Comparison of ENCODE assay signal across 15 mouse cellular contexts in the genomic region with DNA sequence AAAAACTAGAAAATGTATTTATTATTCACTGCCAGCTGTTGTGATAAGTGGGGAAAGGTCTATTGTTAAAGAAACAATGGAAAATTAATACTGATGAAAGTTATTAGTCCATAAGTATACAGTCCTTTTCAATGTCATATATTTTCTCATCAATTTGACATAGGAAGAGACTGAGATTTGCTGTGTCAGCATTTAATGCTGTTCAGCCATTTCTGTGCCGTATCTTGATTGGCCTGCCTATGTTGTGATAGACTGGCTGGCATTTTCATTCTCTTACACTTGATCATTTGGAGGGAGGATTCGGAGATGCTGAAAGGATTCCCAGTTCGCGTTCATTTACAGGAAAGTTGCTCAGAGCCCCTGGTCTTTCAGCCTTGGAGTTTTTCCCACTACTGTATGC.
"Had no signal": no experiment of that assay in that cellular context is flagged by ENCODE, and none has a peak within 500 bp of the region (broad histone marks: within the 10 kb centered on the region; RNA-seq: fewer than 3 reads in every experiment).

No protein-coding gene starts in this region.

- H3K9ac ChIP-seq: neural tube, embryonic 15.5 days; stomach, embryonic 15.5 days had no signal

- H3K9me3 ChIP-seq: neural tube, embryonic 15.5 days; stomach, embryonic 15.5 days had no signal

- DNase-seq: retina, postnatal 1 day; right cerebral cortex, adult 18-20 months; right cerebral cortex, postnatal 14 days; right cerebral cortex, postnatal 25 days; right cerebral cortex, postnatal 4 days; spleen, adult 18-20 months; thymus, adult 18-20 months; thymus, adult 2 months; thymus, postnatal 14 days; thymus, postnatal 25 days; thymus, postnatal 36 days; thymus, postnatal 4 days had no signal

- H3K27me3 ChIP-seq: neural tube, embryonic 15.5 days; stomach, embryonic 15.5 days had no signal

- H3K4me2 ChIP-seq: neural tube, embryonic 15.5 days; stomach, embryonic 15.5 days had no signal

- H3K4me1 ChIP-seq: neural tube, embryonic 15.5 days; stomach, embryonic 15.5 days had no signal

- H3K4me3 ChIP-seq: neural tube, embryonic 15.5 days; stomach, embryonic 15.5 days had no signal

- H3K27ac ChIP-seq: neural tube, embryonic 15.5 days; stomach, embryonic 15.5 days; stomach, postnatal 0 days had no signal

- H3K36me3 ChIP-seq: neural tube, embryonic 15.5 days; stomach, embryonic 15.5 days had no signal
